Mouse (Mus musculus): ENCODE data around the gene Eif2b3. TPM values are rescaled to one million over a fixed set of nuclear protein-coding genes. Genes with fewer than 3 reads are reported as not detected.

The Eif2b3 gene
- 20.9 TPM for polyA plus RNA-seq (2015; fragmentation: Illumina TruSeq; extraction: RNeasy Lipid Tissue Mini Kit (QIAGEN cat#74804); ENCODE audit: insufficient read depth, low replicate concordance)

GRCm38 (mm10) chr4:117019206-117020134 lies at the start of gene Eif2b3:
TSS of gene Eif2b3 (plus strand) at chr4:117019402.

DNA sequence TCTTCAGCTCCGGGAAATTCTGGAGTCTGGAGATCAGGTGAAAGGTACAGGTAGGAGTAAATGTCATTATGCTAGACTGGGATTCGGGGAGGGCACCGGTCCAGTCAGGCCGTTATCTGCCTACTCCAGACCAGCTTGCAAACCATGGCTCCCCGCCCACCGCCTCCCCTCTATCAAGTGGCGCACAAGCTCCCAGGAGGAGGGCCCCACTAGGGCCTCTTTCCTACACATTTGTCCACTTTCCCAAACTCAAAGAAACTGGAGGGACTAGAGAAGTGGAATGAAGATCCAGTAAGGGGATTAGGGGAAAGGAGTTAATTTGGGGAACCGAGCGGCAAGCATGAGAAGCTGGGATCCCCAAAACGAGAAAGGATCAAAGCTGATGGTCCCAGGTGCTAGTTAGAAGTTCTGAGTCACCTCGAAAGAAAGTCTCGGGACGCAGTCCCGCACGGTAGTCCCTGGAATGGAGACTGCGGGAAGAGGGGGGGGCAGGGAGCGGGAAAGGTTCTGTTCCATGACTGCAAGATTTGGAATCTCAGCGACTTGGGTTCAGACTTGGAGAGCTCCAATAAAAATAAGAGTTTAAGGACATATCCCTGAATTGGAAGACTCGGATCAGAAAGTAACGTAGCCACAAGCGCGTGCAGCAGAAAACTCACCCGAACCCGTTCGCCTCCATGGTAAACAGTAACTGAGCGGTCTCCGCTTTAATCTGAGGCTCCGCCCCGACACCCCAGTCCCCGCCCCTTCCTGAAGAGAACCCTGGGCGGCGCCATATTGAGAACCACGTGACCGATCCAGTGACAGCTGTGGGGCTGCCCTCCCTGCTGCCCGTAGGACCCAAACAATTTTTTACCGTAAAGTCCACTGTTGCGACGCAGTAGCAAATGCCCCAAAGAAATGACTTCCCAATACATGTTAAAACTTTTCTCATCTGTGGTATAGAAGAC lies 25.3 kb upstream of the Eif2b3 start, which contains the start of gene Urod:
Urod (minus strand) TSS at position 742 of the 950 bp plus-strand sequence.

DNA sequence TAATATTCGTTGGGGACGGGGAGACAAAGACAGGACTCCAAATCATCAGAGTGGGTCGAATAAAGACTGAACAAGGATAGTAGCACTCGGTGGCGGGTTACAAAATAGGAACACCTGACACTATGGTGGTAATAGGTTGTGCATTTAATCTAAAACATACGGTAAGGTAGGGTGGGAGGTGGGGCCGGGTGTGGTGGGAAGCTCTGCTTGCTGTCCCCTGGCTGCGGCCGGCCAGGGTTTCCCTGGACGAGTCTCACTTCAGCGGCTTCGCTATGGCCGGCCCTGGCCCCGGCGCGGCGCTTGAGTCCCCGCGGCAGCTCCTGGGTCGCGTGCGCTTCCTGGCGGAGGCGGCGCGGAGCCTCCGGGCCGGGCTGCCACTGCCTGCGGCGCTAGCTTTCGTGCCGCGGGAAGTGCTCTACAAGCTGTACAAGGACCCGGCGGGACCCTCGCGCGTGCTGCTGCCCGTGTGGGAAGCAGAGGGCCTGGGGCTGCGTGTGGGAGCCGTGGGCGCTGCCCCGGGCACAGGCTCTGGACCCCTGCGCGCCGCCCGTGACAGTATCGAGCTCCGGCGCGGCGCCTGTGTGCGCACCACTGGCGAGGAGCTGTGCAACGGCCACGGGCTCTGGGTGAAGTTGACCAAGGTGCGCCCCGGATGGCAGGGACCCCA lies 23.9 kb upstream of the Eif2b3 start, which contains the start of gene Hectd3:
Hectd3 (plus strand) TSS at position 187 of the 667 bp plus-strand sequence.

DNA sequence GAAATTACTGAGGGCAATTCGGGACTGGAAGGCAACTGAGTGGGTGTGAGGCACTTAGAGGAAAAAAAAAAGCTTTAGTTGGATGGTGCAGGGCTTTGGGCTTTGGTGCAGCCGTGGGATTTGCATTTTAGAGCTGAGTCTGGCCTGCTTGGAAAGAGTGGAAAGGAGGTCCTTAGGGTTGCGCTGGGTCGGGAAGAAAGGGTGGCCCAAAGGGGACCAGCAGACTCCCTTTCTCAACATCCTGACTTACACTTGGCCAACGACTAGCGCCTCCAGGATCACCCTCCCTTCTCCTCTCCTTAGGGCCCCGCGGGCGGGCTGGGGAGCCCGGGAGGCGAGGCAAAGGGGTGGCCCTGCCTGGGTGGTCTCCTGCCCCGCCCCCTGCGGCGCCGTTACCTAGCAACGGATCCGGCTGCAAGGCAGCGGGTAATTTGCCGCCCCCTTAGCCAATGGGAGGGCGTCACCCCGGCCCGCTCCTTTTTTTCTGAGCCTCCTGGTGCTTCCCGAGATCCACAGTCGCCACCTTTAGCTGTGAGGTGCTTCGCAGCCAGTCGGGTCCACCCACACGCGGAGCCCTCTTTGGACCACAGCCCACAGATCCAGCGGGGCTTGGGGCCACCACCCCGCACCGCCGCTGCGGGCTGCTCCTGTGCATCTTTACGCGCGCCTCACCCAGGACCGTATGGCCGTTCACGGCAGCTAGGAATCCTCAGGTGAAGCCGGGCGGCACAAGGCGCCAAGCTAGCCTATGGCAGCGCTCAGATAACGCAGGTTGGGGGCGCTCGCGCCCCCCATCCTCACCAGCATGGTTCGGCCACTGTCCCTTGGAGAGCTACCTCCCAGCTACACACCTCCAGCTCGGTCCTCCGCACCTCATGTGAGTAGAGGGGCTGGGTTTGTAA lies 76.6 kb downstream of the Eif2b3 start, which contains the start of gene Ptch2:
Ptch2 (plus strand) TSS at position 525 of the 902 bp plus-strand sequence.

DNA sequence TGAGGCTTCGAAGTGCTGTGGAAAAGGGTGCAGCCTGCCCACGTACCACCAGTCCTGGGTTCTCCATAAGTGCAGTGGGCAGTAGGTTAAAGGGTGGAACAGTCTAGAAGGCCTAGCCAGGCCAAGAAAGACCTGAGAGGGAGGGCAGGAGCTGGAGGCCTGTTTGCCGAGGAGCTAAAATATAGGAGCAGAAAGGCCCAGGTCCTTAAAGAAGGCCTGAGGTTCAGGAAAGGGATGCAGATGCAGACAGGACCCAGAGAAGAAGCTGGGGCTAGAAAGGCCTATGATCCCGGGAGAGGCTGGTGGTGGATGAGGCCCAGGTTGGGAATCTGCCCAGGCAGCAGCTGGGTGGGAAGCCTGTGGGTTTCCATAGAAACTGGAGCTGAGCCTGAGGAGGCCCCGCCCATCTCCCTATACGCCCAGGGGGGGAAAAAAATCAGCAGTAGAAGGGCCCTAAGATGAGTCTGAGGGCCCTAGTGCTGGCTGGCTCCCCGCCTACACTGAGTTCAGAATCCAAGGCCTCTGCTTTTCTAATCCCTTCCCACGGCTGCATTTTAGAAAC lies 106.2 kb downstream of the Eif2b3 start, which contains the start of gene Btbd19:
Btbd19 (minus strand) TSS at position 378 of the 562 bp plus-strand sequence.

DNA sequence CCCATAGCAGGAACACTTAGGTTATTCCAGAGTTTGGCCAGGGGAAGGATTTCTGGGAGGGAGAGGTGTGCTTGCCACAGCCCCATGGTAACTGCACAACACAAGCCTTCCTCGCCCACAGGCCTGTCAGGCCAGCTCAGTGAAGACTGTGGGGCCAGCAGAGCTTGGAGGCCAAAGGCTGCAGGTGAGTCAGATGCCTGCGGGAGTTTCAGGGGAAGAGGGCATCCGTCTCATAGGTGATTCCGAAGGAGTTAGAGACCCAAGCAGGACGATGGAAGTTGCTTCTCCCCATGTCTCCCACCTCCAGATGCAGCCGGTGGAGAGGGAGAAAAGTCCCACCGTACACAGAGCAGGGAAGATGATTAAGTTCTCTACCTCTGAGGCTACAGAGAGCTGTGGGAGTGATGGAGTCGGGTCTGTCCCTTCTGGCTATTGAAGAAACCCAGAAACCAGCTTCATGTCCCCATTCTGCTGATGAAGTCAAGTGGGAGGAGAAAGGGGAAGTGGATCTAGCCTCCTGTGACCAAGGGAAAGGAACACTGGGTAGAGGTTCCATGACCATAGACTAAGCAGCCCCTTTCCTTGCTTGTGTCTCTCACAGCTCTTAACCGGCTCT lies 107.6 kb downstream of the Eif2b3 start, which contains the start of gene Tctex1d4:
Tctex1d4 (plus strand) TSS at position 120 of the 616 bp plus-strand sequence.

GRCm38 (mm10) chr4:117133817-117134600 lies 114.8 kb downstream of the Eif2b3 start, which contains the start of gene Plk3:
TSS of gene Plk3 (minus strand) at chr4:117133963.

Other genes starting within 250 kb of the Eif2b3 start
- gene Toe1, start 211.8 kb upstream of the Eif2b3 start, polyA plus RNA-seq (2015; fragmentation: Illumina TruSeq; extraction: RNeasy Lipid Tissue Mini Kit (QIAGEN cat#74804); ENCODE audit: insufficient read depth, low replicate concordance): 22.3 TPM
- 8.7 TPM for gene Mutyh, start 211.7 kb upstream of the Eif2b3 start, polyA plus RNA-seq (2015; fragmentation: Illumina TruSeq; extraction: RNeasy Lipid Tissue Mini Kit (QIAGEN cat#74804); ENCODE audit: insufficient read depth, low replicate concordance)
- not detected for gene Hpdl, start 197.7 kb upstream of the Eif2b3 start, polyA plus RNA-seq (2015; fragmentation: Illumina TruSeq; extraction: RNeasy Lipid Tissue Mini Kit (QIAGEN cat#74804); ENCODE audit: insufficient read depth, low replicate concordance)
- 0.04 TPM for gene Zswim5, start 142.0 kb upstream of the Eif2b3 start, polyA plus RNA-seq (2015; fragmentation: Illumina TruSeq; extraction: RNeasy Lipid Tissue Mini Kit (QIAGEN cat#74804); ENCODE audit: insufficient read depth, low replicate concordance)
- gene Urod, start 25.0 kb upstream of the Eif2b3 start, polyA plus RNA-seq (2015; fragmentation: Illumina TruSeq; extraction: RNeasy Lipid Tissue Mini Kit (QIAGEN cat#74804); ENCODE audit: insufficient read depth, low replicate concordance): 53.6 TPM
- 21.1 TPM for gene Hectd3, start 24.1 kb upstream of the Eif2b3 start, polyA plus RNA-seq (2015; fragmentation: Illumina TruSeq; extraction: RNeasy Lipid Tissue Mini Kit (QIAGEN cat#74804); ENCODE audit: insufficient read depth, low replicate concordance)
- gene Ptch2, start 76.7 kb downstream of the Eif2b3 start, polyA plus RNA-seq (2015; fragmentation: Illumina TruSeq; extraction: RNeasy Lipid Tissue Mini Kit (QIAGEN cat#74804); ENCODE audit: insufficient read depth, low replicate concordance): not detected
- gene Btbd19, start 106.3 kb downstream of the Eif2b3 start, polyA plus RNA-seq (2015; fragmentation: Illumina TruSeq; extraction: RNeasy Lipid Tissue Mini Kit (QIAGEN cat#74804); ENCODE audit: insufficient read depth, low replicate concordance): 16.7 TPM
- gene Tctex1d4, start 107.4 kb downstream of the Eif2b3 start, polyA plus RNA-seq (2015; fragmentation: Illumina TruSeq; extraction: RNeasy Lipid Tissue Mini Kit (QIAGEN cat#74804); ENCODE audit: insufficient read depth, low replicate concordance): not detected
- 3.7 TPM for gene Plk3, start 114.6 kb downstream of the Eif2b3 start, polyA plus RNA-seq (2015; fragmentation: Illumina TruSeq; extraction: RNeasy Lipid Tissue Mini Kit (QIAGEN cat#74804); ENCODE audit: insufficient read depth, low replicate concordance)
- 1,371 TPM for gene Rps8, start 136.8 kb downstream of the Eif2b3 start, polyA plus RNA-seq (2015; fragmentation: Illumina TruSeq; extraction: RNeasy Lipid Tissue Mini Kit (QIAGEN cat#74804); ENCODE audit: insufficient read depth, low replicate concordance)
- gene Kif2c, start 163.2 kb downstream of the Eif2b3 start, polyA plus RNA-seq (2015; fragmentation: Illumina TruSeq; extraction: RNeasy Lipid Tissue Mini Kit (QIAGEN cat#74804); ENCODE audit: insufficient read depth, low replicate concordance): 5.8 TPM
- gene Tmem53, start 232.5 kb downstream of the Eif2b3 start, polyA plus RNA-seq (2015; fragmentation: Illumina TruSeq; extraction: RNeasy Lipid Tissue Mini Kit (QIAGEN cat#74804); ENCODE audit: insufficient read depth, low replicate concordance): 0.86 TPM
- gene Armh1, start 232.7 kb downstream of the Eif2b3 start, polyA plus RNA-seq (2015; fragmentation: Illumina TruSeq; extraction: RNeasy Lipid Tissue Mini Kit (QIAGEN cat#74804); ENCODE audit: insufficient read depth, low replicate concordance): not detected

All from spleen, adult 10 weeks (tissue).